Mouse (Mus musculus): ENCODE data around the gene Mucl3. TPM values are rescaled to one million over a fixed set of nuclear protein-coding genes. Genes with fewer than 3 reads are reported as not detected.
A peak's percentile ranks its signal among the peaks of the same experiment; 100 is the strongest.

Gene Mucl3
- polyA plus RNA-seq, 1 experiment from 2014 or later, result 0.08 TPM

GRCm38 (mm10) chr17:35633992-35634391 lies 9.5 kb downstream of the Mucl3 start:
- H3K27ac ChIP-seq, result no peak overlapping the region
- no peaks in the 10 kb centered on the region for H3K9me3 ChIP-seq
- ATAC-seq (ENCODE audit: insufficient number of reproducible peaks, insufficient read depth, low FRiP score, low TSS enrichment), result no peak
- H3K27me3 ChIP-seq, result peaks cover 8% of the 10 kb centered on the region; the same call in 1 of the 2 replicates
- no peaks in the 10 kb centered on the region for H3K36me3 ChIP-seq
- H3K4me3 ChIP-seq, result no peak overlapping the region
- H3K4me1 ChIP-seq, result peaks cover 5% of the 10 kb centered on the region; the same call in 1 of the 2 replicates
- WGBS, result 21% methylated on average over 1 of the region's 1 CpGs
- no peak overlapping the region for H3K4me2 ChIP-seq (replicated peaks)
- no peak overlapping the region for H3K9ac ChIP-seq

GRCm38 (mm10) chr17:35626537-35626936 lies 17.0 kb downstream of the Mucl3 start, which contains the start of gene Gm9573:
TSS of gene Gm9573 (minus strand) at chr17:35626637.
- ATAC-seq (ENCODE audit: insufficient number of reproducible peaks, insufficient read depth, low FRiP score, low TSS enrichment), result no peak
- 83% methylated on average over 7 of the region's 7 CpGs for WGBS
- H3K27me3 ChIP-seq, result 0 out of 2 replicates have a peak, but pooled peaks cover 4% of the 10 kb centered on the region
- H3K27ac ChIP-seq, result no peak within 1 kb of the TSS
- H3K9ac ChIP-seq, result no peak within 1 kb of the TSS
- H3K36me3 ChIP-seq, result no peaks in the 10 kb centered on the region
- H3K4me1 ChIP-seq, result no peaks in the 10 kb centered on the region
- no peak within 1 kb of the TSS for H3K4me3 ChIP-seq
- H3K9me3 ChIP-seq, result no peaks in the 10 kb centered on the region
- H3K4me2 ChIP-seq (replicated peaks), result no peak within 1 kb of the TSS

GRCm38 (mm10) chr17:35617127-35617526 lies 26.4 kb downstream of the Mucl3 start:
- Histone ChIP-seq H3K4me3 (no peak overlapping the region), H3K9me3 (no peaks in the 10 kb centered on the region), H3K4me2 (replicated peaks) (no peak overlapping the region), H3K9ac (no peak overlapping the region), H3K27ac (no peak overlapping the region), H3K36me3 (no peaks in the 10 kb centered on the region), H3K4me1 (no peaks in the 10 kb centered on the region), H3K27me3 (no peaks in the 10 kb centered on the region)
- WGBS, result 82% methylated on average over 4 of the region's 4 CpGs
- ATAC-seq (ENCODE audit: insufficient number of reproducible peaks, insufficient read depth, low FRiP score, low TSS enrichment), result no peak

GRCm38 (mm10) chr17:35601736-35602354 lies 41.6 kb downstream of the Mucl3 start:
- H3K9me3 ChIP-seq, result 0 out of 2 replicates have a peak, but pooled peaks cover 5% of the 10 kb centered on the region
- H3K27me3 ChIP-seq, result no peaks in the 10 kb centered on the region
- H3K9ac ChIP-seq, result no peak overlapping the region
- no peak overlapping the region for H3K4me3 ChIP-seq
- no peak overlapping the region for H3K27ac ChIP-seq
- 57% methylated on average over 8 of the region's 8 CpGs for WGBS
- H3K4me1 ChIP-seq, result no peaks in the 10 kb centered on the region
- no peaks in the 10 kb centered on the region for H3K36me3 ChIP-seq
- no peak overlapping the region for H3K4me2 ChIP-seq (replicated peaks)
- ATAC-seq (ENCODE audit: insufficient number of reproducible peaks, insufficient read depth, low FRiP score, low TSS enrichment), result no peak

- Histone ChIP-seq H3K9ac (no peak within 1 kb of the TSS), H3K27me3 (no peaks in the 10 kb centered on the region), H3K4me2 (replicated peaks) (no peak within 1 kb of the TSS), H3K4me3 (no peak within 1 kb of the TSS), H3K9me3 (0 out of 2 replicates have a peak, but pooled peaks cover 6% of the 10 kb centered on the region), H3K27ac (no peak within 1 kb of the TSS), H3K4me1 (no peaks in the 10 kb centered on the region), H3K36me3 (no peaks in the 10 kb centered on the region)
- 45% methylated on average over 2 of the region's 2 CpGs for WGBS
- ATAC-seq (ENCODE audit: insufficient number of reproducible peaks, insufficient read depth, low FRiP score, low TSS enrichment), result no peak
Measured at GRCm38 (mm10) chr17:35601249-35601648, 42.2 kb downstream of the Mucl3 start, which contains the start of gene Sfta2. TSS of gene Sfta2 (plus strand) at chr17:35601549.

GRCm38 (mm10) chr17:35597399-35597798 lies 46.1 kb downstream of the Mucl3 start:
- H3K4me2 ChIP-seq (replicated peaks), result no peak overlapping the region
- H3K27me3 ChIP-seq, result no peaks in the 10 kb centered on the region
- WGBS, result 95% methylated on average over 3 of the region's 3 CpGs
- H3K4me1 ChIP-seq, result no peaks in the 10 kb centered on the region
- no peak overlapping the region for H3K9ac ChIP-seq
- H3K4me3 ChIP-seq, result no peak overlapping the region
- ATAC-seq (ENCODE audit: insufficient number of reproducible peaks, insufficient read depth, low FRiP score, low TSS enrichment), result no peak
- no peaks in the 10 kb centered on the region for H3K36me3 ChIP-seq
- 0 out of 2 replicates have a peak, but pooled peaks cover 6% of the 10 kb centered on the region for H3K9me3 ChIP-seq
- H3K27ac ChIP-seq, result no peak overlapping the region

- Histone ChIP-seq H3K4me1 (no peaks in the 10 kb centered on the region), H3K4me2 (replicated peaks) (no peak overlapping the region), H3K9ac (no peak overlapping the region), H3K27ac (no peak overlapping the region), H3K27me3 (no peaks in the 10 kb centered on the region), H3K9me3 (0 out of 2 replicates have a peak, but pooled peaks cover 6% of the 10 kb centered on the region), H3K36me3 (no peaks in the 10 kb centered on the region), H3K4me3 (no peak overlapping the region)
- WGBS, result 82% methylated on average over 7 of the region's 7 CpGs
- ATAC-seq (ENCODE audit: insufficient number of reproducible peaks, insufficient read depth, low FRiP score, low TSS enrichment), result no peak
Measured at GRCm38 (mm10) chr17:35594456-35594855, 49.0 kb downstream of the Mucl3 start.

- Histone ChIP-seq H3K27me3 (no peaks in the 10 kb centered on the region), H3K4me1 (no peaks in the 10 kb centered on the region), H3K4me3 (no peak overlapping the region), H3K36me3 (no peaks in the 10 kb centered on the region), H3K9ac (no peak overlapping the region), H3K9me3 (0 out of 2 replicates have a peak, but pooled peaks cover 6% of the 10 kb centered on the region), H3K4me2 (replicated peaks) (no peak overlapping the region), H3K27ac (no peak overlapping the region)
- WGBS, result 44% methylated on average over 4 of the region's 4 CpGs
- ATAC-seq (ENCODE audit: insufficient number of reproducible peaks, insufficient read depth, low FRiP score, low TSS enrichment), result no peak
Measured at GRCm38 (mm10) chr17:35593786-35594185, 49.7 kb downstream of the Mucl3 start.

GRCm38 (mm10) chr17:35592131-35592530 lies 51.4 kb downstream of the Mucl3 start:
- Histone ChIP-seq H3K9me3 (0 out of 2 replicates have a peak, but pooled peaks cover 5% of the 10 kb centered on the region), H3K27ac (no peak overlapping the region), H3K4me3 (no peak overlapping the region), H3K36me3 (no peaks in the 10 kb centered on the region), H3K27me3 (no peaks in the 10 kb centered on the region), H3K4me2 (replicated peaks) (no peak overlapping the region), H3K9ac (no peak overlapping the region), H3K4me1 (no peaks in the 10 kb centered on the region)
- 81% methylated on average over 9 of the region's 9 CpGs for WGBS
- no peak for ATAC-seq (ENCODE audit: insufficient number of reproducible peaks, insufficient read depth, low FRiP score, low TSS enrichment)

GRCm38 (mm10) chr17:35591731-35592130 lies 51.8 kb downstream of the Mucl3 start:
- H3K27ac ChIP-seq, result no peak overlapping the region
- H3K36me3 ChIP-seq, result no peaks in the 10 kb centered on the region
- H3K4me3 ChIP-seq, result no peak overlapping the region
- H3K4me1 ChIP-seq, result no peaks in the 10 kb centered on the region
- ATAC-seq (ENCODE audit: insufficient number of reproducible peaks, insufficient read depth, low FRiP score, low TSS enrichment), result no peak
- H3K4me2 ChIP-seq (replicated peaks), result no peak overlapping the region
- no peak overlapping the region for H3K9ac ChIP-seq
- H3K9me3 ChIP-seq, result 0 out of 2 replicates have a peak, but pooled peaks cover under 1% of the 10 kb centered on the region
- H3K27me3 ChIP-seq, result no peaks in the 10 kb centered on the region
- WGBS, result 89% methylated on average over 15 of the region's 15 CpGs

GRCm38 (mm10) chr17:35591219-35591578 lies 52.3 kb downstream of the Mucl3 start:
- ATAC-seq (ENCODE audit: insufficient number of reproducible peaks, insufficient read depth, low FRiP score, low TSS enrichment), result no peak
- H3K9ac ChIP-seq, result no peak overlapping the region
- H3K27me3 ChIP-seq, result no peaks in the 10 kb centered on the region
- no peak overlapping the region for H3K4me3 ChIP-seq
- H3K4me2 ChIP-seq (replicated peaks), result no peak overlapping the region
- H3K36me3 ChIP-seq, result no peaks in the 10 kb centered on the region
- H3K27ac ChIP-seq, result no peak overlapping the region
- 94% methylated on average over 7 of the region's 7 CpGs for WGBS
- H3K4me1 ChIP-seq, result no peaks in the 10 kb centered on the region
- no peaks in the 10 kb centered on the region for H3K9me3 ChIP-seq

GRCm38 (mm10) chr17:35590410-35591218 lies 52.9 kb downstream of the Mucl3 start:
- Histone ChIP-seq H3K4me1 (no peaks in the 10 kb centered on the region), H3K9ac (no peak overlapping the region), H3K27ac (no peak overlapping the region), H3K27me3 (no peaks in the 10 kb centered on the region), H3K4me3 (no peak overlapping the region), H3K4me2 (replicated peaks) (no peak overlapping the region), H3K9me3 (no peaks in the 10 kb centered on the region), H3K36me3 (no peaks in the 10 kb centered on the region)
- 0 out of 2 replicates have a peak, but pooled peaks have one; percentile 10 for ATAC-seq (ENCODE audit: insufficient number of reproducible peaks, insufficient read depth, low FRiP score, low TSS enrichment)
- WGBS, result 53% methylated on average over 21 of the region's 21 CpGs

All from embryonic facial prominence, embryonic 12.5 days (tissue).